Mouse (Mus musculus) gastrocnemius, adult 8-10 months (tissue): ENCODE measurements around the gene Camk2g. TPM values are rescaled to one million over a fixed set of nuclear protein-coding genes. Genes with fewer than 3 reads are reported as not detected.

ENCODE experiments used
- DNase-seq, 2 experiments: peaks; one replicate each; pipeline ENCODE4 v3.0.0; 2022; ENCODE audit warnings: low spot score in 2 of 2
- total RNA-seq, 4 experiments: library from RNA; stranded (reverse); gene quantifications; 2 replicates each; pipeline ENCODE4 v1.2.4; 2022

The Camk2g gene
- total RNA-seq, 4 experiments from 2014 or later, result 187 to 196 (median 195) TPM

- DNase-seq, result no peak
Measured at GRCm38 (mm10) chr14:20809349-20809748, 15.5 kb upstream of the Camk2g start.

DNA sequence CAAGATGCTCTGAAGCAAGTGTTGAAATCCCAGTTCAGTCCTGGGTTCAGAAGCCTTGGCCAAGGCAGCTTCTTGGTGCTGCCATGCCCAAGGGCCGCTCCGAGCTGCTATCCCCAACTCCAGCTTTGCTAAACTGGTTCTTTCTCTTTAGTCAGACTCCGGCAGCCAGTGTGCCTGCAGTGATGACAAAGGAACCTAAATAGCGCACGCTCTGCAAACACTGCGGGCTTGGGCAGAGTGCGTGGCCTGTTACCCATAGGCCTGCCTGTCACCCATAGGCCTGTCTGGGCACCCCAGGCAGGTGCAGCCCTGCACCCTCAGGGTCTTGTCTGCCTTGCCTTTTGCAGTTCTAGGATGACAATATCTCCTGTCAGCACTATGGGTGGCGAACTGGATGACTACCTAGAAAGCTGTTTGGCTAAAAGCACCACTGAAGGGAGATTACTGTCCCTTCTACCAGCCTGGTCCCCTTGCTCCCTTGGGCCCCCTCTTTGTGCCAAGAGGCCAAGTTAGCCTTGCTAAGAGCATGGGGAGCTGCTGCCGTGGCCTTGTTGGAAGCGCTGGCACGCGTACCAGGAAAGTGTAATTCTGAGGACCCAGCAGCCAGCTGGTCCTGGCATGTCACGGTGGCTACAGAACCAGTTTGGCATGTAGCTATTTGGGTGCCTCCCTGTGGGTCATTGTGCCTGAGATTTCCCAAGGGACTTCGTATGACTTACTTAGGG lies 12.4 kb upstream of the Camk2g start:
- DNase-seq, result peak; percentile 47 to 75

- DNase-seq, result peak; percentile 81 to 88
Measured at GRCm38 (mm10) chr14:20804964-20805672, 11.2 kb upstream of the Camk2g start.

GRCm38 (mm10) chr14:20804481-20804880 lies 10.6 kb upstream of the Camk2g start:
- no peak for DNase-seq

DNA sequence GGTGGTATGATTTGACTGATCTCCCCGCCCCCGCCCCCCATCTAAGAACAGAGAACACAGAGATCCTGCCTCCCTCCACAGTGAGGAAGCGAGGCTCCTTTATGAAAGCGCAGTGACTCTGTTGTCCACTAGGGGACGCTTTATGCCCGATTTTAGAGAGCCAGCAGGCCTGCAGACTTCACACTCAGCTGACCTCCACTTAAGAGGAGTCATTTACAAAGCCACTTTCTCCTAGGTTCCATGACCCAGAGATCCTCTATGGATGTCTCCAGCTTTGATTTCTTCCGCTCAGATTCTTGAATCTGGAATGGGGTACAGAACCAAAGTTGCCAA lies 9.7 kb upstream of the Camk2g start:
- peak; percentile 63 to 70 for DNase-seq

DNA sequence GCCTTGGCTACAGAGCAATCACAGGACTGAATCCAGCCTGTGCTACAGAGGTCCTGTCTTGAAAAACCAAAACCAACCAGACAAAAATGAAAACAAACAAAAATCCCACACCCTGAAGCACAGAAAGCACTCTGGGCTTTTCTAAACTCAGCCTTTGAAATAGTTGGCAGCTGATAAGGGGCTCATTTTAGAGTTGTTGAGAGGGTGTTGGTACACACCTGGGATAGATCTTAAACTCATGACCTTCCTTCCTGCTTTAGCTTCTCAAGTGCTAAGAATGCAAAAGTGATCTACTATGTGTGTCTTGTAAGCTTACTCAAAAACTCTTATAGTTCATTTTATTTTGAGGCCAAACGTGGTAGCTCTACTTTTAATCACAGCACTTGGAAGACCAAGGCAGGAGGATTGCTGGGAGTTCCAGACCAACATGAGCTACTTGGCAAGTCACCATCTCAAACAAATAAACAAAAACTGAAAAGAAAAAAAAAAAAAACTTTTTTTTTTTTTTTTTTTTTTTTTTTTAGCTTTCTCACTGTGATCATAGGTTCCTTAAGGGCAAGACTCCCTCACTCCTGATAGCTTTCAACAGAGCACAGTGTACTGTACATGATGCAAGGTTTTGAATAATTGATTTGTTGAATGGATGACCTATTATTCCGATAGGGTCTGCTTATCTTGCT lies 9.2 kb upstream of the Camk2g start:
- no peak for DNase-seq

DNA sequence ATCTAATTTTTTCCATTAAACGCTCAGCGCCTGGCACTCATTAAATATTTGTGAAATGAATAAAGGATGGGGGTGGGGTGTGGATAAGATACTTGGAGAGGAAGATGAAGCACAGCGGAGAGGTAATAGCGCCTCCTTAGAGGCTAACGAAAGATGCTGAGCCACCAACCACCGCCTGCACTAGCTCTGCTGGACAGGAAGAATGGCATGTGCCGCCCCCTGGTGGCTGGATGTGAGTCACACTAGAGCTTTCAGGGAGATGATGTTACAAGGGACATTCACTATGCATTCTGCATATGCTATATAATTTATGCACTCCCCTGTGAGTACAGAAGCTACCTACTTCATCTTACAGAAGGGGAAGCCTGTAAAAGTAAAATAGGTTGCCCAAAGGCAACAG lies 4.9 kb upstream of the Camk2g start:
- DNase-seq, result peak; percentile 80 to 82

GRCm38 (mm10) chr14:20798300-20798699 lies 4.4 kb upstream of the Camk2g start:
- no peak for DNase-seq

- no peak for DNase-seq
Measured at GRCm38 (mm10) chr14:20796643-20797042, 2.8 kb upstream of the Camk2g start.

DNA sequence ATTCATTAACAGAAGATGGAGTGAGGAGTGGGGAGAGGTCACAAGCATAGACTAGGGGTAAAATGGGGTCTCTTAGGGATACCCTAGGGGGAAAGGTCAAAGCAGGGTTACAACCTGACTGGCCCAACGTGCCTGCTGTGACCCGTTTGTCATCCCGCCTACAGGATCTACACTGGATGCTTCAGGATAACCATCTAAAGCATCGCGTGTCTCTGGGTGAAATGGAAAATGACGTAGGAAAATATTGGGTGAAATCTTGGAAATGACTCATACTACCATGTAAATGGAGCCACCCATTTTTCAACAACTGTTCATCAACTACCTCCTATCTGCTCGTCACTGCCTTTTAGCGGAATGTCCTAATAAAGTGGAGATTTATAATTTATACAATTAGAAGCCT lies 2.3 kb upstream of the Camk2g start:
- DNase-seq, result no peak

DNA sequence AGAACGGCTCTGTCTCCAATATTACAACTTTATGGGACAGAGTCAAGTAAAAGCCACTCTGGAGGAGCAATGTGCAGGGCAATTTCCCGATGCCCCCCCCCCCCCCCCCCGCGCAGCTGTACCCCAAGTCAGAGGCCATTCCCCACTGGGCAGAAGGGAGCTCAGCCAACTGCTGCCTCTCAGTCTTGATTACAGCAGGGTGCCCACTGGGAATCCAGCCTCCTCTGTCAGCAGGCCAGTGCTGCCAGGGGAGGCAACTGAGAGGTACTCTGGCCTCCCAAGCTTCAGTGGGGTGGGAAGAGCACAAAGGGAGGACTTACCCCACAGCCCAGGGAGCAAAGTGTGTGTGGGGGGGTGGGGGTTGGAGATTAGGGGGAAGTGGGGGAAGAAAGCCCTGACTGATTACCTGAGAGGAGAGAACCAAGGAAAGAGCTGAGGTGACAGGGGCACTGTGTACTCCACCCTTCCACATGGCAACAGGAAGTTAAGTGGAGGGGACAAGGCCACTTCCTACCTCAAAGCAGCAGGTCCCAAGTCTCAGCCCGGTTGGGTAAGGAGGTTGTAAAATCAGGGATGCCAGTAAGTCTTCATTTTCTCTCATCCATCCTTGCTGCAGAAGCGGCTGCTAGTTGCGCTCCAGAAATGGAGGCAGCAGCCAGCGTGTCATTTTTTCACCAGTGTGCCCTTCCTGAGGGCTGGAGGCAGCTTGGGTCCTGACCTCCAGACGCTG lies 1.7 kb upstream of the Camk2g start:
- DNase-seq, result no peak

- DNase-seq, result no peak
Measured at GRCm38 (mm10) chr14:20794589-20794988, 701 bp upstream of the Camk2g start.

GRCm38 (mm10) chr14:20792922-20793757 lies 748 bp downstream of the Camk2g start:
- no peak for DNase-seq

DNA sequence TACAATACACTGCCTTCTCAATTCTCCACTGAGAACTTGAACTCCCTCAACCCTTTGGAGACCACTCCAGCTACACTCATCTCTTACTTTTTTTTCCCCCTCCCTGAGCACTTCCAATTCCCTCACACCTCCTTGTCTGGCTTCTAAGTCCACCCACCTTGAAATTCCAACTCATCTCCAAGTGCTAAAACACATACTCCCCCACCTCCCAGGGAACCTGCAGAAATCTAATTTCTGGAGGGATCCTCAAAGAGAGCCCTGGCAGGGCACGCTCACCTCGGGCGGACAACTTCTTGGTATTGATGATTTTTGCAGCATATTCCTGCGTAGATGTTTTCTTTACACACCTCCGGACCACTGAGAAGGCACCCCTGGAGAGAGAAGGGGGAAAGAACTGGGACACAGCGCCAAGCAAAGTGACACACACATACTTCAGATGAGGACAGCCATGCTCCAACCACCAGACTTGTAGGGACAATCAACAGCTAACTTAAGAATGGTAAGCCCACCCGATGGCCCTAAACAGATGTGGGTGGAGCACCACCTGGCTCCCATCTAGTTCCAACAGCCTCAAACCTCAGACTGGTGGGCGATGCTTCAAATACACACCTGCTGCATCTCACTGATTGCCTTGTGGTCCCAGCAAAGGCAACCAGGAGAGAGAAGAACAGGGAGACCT lies 1.5 kb downstream of the Camk2g start:
- DNase-seq, result no peak

- DNase-seq, result no peak
Measured at GRCm38 (mm10) chr14:20791511-20792242, 2.2 kb downstream of the Camk2g start.

DNA sequence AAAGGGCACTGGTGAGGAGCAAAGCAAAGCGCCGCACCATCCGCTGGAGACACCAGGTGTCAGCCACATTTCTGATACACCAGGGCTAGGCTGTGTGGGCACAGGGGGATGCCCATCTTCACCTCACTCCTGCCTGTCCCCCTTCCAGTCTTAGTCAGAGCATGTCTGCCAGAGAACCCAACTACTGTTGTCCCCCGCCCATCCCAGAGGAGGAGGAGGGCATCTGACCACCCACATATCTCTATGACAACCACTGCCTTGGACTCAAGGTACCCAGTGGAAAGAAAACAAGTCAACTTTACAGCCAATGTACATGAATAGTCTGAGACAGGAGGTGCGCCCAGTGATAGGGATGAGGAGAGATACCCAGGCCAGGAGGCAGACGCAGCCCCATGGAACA lies 2.9 kb downstream of the Camk2g start:
- no peak for DNase-seq

DNA sequence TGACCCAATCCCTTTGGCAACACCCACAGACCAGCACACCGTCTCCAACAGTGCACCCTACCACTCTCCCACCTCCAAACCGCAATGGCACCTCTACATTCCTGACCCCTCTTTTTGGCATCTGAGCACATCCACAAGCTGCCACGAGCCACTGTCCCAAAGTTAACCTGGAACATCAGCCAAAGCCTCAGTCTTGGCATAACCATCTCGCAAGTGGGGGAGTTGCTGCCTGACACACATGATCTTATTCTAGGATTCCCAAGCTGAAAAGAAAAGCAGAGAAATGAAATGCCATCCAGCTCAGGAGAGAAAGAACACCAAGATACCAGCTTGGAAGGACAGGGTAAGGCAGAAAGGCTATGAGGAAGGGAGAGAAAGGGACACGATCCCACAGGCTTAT lies 3.4 kb downstream of the Camk2g start:
- DNase-seq, result no peak

- DNase-seq, result no peak
Measured at GRCm38 (mm10) chr14:20789593-20789992, 4.3 kb downstream of the Camk2g start.

DNA sequence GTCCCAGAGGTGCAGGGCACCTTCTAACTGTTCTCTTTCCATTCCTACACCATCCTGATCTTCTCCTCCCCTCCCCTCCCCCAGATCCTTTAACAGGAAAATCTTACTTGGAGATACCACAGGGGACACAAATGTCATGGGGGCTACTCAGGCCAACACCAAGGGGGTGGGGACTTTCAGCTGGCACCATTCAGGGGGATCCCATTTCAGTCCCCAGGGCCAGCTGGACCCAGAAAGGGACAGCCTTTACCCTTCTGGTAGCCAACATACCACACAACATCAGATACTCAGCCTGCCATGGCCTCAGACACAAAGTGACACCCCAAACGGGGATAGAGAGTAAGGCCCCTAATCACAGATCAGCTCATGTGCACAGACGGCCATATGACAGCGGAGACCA lies 5.7 kb downstream of the Camk2g start:
- peak; percentile 69 to 82 for DNase-seq

GRCm38 (mm10) chr14:20786611-20787015 lies 7.3 kb downstream of the Camk2g start:
- DNase-seq, result no peak
